Mouse (Mus musculus): ENCODE measurements around the gene Hormad2.

The Hormad2 gene

DNA sequence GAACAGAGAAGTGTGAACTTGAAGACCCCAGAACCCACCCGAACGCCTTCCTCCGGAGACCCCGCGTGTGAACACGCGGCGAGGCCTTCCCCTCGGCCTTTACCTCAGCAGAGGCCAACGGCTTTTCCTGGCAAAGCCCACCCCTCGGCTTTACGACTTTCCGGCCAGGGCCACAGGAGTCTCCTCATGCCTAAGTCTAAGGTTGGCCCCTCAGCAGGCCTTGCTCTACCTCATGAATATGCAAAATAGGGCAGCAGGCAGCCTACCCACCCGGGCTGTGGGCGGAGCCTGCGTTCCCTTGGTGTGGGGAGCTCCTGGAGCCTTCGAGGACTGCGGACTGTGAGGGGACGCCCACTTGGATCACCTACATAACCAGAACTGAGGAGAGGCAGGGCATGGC lies at the start of gene Hormad2:
Gene Hormad2, minus strand, starts transcription at position 128 of the 400 bp plus-strand sequence.
- DNase-seq, result no peak

- no peak for DNase-seq
These were observed 48.3 kb upstream of the Hormad2 start for GRCm38 (mm10) chr11:4489207-4489606.

DNA sequence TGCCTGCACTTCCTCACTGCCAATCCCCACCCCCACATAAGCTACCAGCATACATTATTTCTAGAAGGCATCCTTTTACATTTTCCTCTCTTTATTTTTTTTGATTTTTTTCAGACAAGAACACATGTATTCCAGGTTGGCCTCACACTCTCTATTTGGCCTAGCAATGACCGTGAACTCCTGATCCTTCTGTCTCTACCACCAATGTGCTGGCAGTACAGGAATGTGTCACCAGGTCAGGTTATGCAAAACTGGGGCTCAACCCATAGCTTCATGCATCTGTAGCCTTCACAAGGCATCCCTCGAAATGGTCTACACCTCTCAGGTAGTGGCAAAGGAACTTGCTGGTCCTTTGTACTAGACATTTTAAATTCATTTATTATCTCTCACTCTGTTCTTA lies 47.9 kb upstream of the Hormad2 start:
- no peak for DNase-seq

GRCm38 (mm10) chr11:4488367-4488766 lies 47.5 kb upstream of the Hormad2 start:
- no peak for DNase-seq

GRCm38 (mm10) chr11:4487401-4487965 lies 46.6 kb upstream of the Hormad2 start:
- peak; percentile 50 to 60 for DNase-seq

DNA sequence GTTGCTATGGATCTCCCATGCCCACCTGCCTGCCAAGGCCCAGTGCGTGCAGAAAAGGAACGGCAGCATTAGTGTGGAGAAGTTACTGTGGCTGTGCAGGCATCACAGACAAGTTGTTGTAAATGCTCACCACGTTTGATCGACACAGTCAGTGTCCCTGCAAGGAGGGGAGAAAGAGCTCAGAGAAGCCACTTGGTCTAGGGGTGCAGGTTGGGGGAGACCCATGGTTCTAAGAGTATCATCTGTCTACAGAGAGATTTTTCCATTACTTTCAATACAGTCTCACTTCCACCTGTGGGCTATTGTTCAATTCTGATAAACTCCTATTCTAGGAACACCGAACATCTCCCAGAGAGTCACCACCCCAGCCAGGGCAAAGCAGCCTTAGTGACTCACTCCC lies 43.6 kb upstream of the Hormad2 start:
- no peak for DNase-seq

DNA sequence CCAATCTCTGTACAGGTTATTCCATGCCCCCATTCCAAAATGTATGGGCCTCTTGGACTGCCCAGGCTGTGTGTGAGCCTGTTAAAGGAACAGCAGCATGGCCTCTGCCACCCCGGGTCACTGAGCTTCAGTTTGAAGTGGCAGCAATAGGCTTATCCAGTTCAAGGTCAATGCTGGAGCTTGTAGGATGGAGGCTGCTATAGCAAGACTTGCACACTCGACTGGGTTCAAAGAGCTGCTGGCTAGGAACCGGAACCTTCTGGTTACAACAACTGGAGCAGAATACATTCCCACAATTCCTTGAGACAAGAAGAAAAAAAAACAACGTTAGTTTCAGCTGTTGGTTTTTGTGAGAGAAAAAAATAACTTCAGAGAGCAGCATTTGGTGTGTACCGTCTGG lies 41.7 kb upstream of the Hormad2 start:
- DNase-seq, result peak in 1 of 2 experiments; percentile 2

DNA sequence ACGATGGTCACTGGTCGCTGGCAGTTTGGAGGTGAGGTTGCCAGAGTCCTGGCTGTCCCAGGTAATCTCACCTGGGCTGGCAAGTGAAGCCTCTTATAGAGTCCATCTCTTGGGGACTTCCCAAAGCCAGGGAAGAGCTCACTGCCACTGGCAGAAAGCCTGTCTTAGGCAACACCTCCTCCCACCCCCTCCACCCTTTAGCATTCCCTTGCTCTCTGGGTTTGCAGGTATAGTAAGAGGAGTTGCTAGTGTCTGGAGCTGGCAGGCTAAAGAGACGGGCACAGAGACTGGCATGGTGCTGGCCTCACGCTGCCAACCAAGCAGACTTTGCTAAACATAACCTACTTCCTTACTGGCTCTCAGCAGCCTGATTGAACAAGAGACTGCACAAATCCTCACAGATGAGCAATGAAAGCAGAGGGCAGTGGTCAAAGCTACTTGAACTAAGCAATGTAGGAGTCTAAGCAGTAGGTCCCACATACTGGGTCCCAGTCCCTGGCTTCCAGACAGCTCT lies 35.3 kb upstream of the Hormad2 start:
- peak; percentile 66 to 73 for DNase-seq

- DNase-seq, result no peak
These were observed 31.7 kb upstream of the Hormad2 start for GRCm38 (mm10) chr11:4472464-4473179.

GRCm38 (mm10) chr11:4471734-4472133 lies 30.8 kb upstream of the Hormad2 start:
- no peak for DNase-seq

DNA sequence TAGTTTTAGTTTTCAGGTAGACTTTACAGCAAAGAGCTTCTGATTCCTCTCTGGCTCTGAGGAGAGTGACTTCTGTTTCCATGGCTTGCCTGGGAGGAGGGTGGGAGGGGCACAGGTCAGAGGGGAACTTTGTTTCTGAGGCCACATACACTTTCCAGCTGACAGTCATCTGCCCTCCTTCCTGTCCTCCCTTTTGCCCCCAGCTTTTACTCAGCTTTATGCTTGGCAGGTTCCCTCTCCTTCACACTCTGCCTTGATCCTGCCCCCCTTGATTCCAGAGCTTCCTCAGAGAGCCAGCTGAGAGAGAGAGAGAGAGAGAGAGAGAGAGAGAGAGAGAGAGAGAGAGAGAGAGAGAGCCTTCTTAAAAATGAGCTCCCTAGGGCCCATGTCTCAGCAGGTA lies 30.3 kb upstream of the Hormad2 start:
- DNase-seq, result no peak

GRCm38 (mm10) chr11:4469091-4469490 lies 28.2 kb upstream of the Hormad2 start:
- DNase-seq, result no peak

GRCm38 (mm10) chr11:4467436-4467835 lies 26.5 kb upstream of the Hormad2 start:
- DNase-seq, result no peak

DNA sequence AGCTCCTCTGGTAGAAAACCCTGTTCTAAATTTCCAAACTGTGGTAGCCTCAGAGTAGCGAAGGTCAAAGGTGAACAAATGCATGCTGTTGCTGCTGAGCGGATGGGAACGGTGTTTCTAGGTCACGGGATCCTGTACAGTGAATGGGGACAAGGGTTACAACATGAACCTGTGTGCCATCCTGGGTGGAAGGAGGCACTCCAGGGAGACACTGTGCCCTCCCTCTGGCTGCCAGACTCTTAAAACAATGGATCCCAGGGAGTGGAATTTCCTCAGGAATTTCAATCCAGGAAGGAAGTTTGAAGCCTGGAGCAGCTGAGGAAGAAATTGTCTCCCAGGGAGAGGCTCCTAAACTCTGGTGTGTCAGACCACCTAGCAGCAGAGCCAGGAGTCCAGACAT lies 25.3 kb upstream of the Hormad2 start:
- DNase-seq, result no peak

DNA sequence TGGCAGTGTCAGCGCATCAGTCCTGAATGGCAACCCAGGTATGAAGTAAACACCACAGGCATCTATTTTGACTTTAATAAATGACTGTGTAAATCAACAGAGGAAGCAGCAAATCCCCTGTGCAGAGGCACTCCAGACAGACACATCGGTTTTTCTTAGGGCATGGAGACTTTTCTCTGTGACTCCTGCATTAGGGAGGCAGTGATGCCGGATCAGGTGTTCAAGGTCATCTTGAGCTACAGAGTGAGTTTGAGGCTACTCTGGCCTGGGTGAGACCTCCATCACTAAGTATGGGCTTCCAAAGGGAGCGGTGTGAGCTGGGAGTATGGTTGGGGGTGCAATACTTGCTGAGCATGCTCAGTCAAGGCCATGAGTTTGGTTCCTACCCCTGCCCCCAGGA lies 23.7 kb upstream of the Hormad2 start:
- DNase-seq, result no peak

- DNase-seq, result no peak
These were observed 23.3 kb upstream of the Hormad2 start for GRCm38 (mm10) chr11:4464186-4464585.

DNA sequence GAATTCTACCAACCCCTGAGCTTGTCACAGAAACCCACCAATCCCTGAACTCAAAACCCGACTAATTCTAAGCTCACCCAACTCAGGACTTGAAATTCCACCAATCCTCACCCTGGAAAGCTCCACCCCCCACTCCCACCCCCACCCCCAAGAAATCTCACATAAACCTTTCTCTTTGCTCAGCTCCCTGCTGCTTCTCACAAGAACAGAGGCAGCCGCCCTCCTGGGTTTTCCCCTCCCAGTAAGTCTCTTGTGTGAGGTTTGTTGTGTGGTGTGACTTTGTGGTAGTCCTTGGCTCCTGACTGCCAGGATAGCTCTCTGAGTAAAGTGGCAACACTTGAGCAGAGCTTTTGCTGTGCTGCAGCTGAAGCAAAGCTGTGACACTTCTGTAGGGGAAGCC lies 22.0 kb upstream of the Hormad2 start:
- DNase-seq, result no peak

GRCm38 (mm10) chr11:4461154-4461553 lies 20.2 kb upstream of the Hormad2 start:
- DNase-seq, result no peak

DNA sequence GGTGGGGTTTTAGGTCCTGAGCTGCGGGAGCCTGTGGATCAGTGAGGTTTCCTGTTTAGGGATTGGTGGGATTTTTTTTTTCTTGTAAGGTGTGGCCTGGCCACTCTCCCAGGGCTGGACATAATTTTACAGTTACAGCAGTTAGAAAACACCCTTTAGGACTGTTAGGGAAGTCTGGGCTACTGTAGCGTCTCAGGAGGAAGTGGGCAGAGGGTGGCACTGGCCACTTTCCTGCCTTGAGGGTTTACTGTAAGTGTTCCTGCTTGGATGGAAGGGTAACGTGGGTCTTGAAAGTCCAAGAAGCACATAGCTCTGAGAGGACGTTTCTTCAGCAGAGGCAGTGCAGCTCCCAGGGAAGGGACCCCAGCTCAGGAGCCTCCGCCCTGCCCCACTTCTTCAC lies 19.7 kb upstream of the Hormad2 start:
- DNase-seq, result no peak

DNA sequence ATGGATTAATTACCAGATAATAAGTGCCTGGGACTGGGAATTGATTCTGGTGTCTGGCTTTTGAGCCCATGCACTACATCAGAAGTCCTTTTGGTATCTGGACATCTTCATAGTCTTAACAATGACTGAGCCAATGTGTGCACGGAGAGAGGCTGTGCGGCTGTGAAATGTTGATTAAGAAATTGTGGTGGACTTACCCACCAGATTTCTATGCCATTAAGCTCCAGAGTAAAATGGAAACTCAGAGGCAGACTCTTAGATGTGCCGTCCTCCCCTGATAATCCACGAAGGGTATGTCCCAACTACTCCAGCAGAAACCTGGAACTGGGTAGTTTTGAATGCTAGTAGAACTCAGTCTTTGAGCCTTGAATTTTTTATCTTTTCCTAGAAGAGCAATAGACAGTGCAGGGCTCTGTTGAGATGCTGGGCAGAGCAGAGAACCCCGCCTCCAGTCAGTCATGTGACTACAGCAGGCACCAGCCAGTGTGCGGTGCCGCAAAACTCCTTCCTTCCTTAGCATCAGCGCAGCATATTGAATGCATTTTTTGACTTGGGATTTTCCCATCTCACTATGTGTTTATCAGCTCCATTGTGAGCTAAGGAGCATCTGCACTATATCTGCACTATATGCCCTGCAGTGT lies 14.1 kb upstream of the Hormad2 start:
- DNase-seq, result no peak

- no peak for DNase-seq
These were observed 11.7 kb upstream of the Hormad2 start for GRCm38 (mm10) chr11:4452467-4453184.

DNA sequence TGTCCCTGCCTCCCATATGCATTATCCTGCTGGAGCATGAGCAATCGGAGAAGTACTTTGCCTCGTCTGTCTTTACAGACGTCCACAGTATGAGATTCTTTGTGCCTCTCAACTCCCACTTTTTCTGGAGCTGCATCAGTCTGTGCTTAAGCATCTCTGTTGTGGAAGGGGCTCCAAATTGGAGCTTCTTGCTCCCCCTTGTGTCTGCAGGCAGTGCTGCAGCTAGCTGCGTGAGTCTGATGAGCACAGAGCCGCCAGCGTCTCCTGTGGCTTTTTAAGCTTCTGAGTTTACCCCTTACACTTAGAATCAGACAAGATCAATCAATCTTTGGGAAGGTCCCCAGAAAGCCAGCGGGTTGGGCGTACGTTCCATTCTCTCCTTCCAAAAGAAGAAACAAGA lies 10.2 kb upstream of the Hormad2 start:
- peak; percentile 50 to 71 for DNase-seq

DNA sequence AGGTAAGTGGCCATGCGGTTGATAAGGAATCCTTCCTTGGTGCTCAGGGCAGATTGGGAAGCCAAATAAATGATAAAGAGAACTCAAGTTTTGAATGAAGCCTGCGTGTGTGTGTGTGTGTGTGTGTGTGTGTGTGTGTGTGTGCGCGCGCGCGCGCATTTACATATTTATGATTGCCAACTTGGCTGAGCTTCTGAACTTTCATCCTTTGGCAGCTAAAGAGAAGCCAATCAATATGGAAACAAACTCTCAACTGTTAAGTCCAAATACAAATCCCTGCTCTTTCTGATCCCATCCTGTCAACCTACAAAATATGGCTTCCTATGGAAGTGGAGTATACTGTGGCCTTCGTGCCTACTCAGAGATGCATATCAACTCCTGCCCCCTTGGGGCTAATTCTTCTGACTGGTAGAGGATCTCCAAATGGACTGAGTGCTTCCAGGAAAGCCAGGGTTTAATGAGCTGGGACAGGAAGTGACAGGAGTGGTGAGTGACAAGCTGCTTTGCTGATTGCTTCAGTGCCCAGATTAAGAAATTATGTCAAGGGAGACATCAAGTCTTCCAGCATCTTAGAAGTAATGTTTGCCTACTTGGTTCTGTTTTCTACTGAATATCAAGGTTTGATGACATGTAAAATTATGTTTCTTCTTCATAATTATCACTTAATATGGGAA lies 5.4 kb upstream of the Hormad2 start:
- DNase-seq, result no peak
